Mouse (Mus musculus) bone marrow, adult 2 months (tissue): ENCODE measurements around the gene Hoxb8. TPM values are rescaled to one million over a fixed set of nuclear protein-coding genes. Genes with fewer than 3 reads are reported as not detected.

Experiments
- H3K27ac ChIP-seq: fragments of 200-500 bp; 2 replicates; pipeline ENCODE4 v1.5.1; 2012; ENCODE audit warnings: low read depth, mild to moderate bottlenecking, control low read depth, inconsistent platforms, low read length; ENCODE audit not compliant: control insufficient read depth, poor library complexity, insufficient read depth
- H3K4me1 ChIP-seq: fragments of 200-500 bp; 2 replicates; pipeline ENCODE4 v1.6.1; 2011; ENCODE audit warnings: low read length; ENCODE audit not compliant: control insufficient read depth, insufficient read depth
- H3K4me3 ChIP-seq: fragments of 200-500 bp; replicated peaks from 2 replicates; pipeline ENCODE3; 2011; ENCODE audit warnings: mild to moderate bottlenecking, low read depth, low read length, control low read depth; ENCODE audit not compliant: control insufficient read depth
- CTCF ChIP-seq: fragments of 200-500 bp; IDR thresholded peaks from 2 replicates; pipeline ENCODE4 v1.5.1; 2011; ENCODE audit warnings: low read length, control low read depth; ENCODE audit not compliant: control insufficient read depth, insufficient read depth
- POLR2A ChIP-seq: fragments of 200-500 bp; IDR thresholded peaks from 2 replicates; pipeline ENCODE4 v1.6.1; 2011; ENCODE audit warnings: low read depth, mild to moderate bottlenecking, control low read depth, low read length, borderline replicate concordance; ENCODE audit not compliant: control insufficient read depth
- WGBS: fragments of 180-500 bp; shearing (Covaris S2); methylation state at CpG from one replicate; pipeline ENCODE4 v1.1.7; 2018; 5-methylcytosine and 5-hydroxymethylcytosine counted together
- polyA plus RNA-seq: library from polyadenylated mRNA; stranded (reverse); fragments of >200 nt; gene quantifications from 2 replicates; pipeline ENCODE4 v1.2.4, GENCODE M21; 2011; ENCODE audit warnings: low replicate concordance; ENCODE audit not compliant: missing spikeins, insufficient read depth, insufficient read length

Hoxb8 gene
- polyA plus RNA-seq, 1 experiment = 0.75 TPM

DNA sequence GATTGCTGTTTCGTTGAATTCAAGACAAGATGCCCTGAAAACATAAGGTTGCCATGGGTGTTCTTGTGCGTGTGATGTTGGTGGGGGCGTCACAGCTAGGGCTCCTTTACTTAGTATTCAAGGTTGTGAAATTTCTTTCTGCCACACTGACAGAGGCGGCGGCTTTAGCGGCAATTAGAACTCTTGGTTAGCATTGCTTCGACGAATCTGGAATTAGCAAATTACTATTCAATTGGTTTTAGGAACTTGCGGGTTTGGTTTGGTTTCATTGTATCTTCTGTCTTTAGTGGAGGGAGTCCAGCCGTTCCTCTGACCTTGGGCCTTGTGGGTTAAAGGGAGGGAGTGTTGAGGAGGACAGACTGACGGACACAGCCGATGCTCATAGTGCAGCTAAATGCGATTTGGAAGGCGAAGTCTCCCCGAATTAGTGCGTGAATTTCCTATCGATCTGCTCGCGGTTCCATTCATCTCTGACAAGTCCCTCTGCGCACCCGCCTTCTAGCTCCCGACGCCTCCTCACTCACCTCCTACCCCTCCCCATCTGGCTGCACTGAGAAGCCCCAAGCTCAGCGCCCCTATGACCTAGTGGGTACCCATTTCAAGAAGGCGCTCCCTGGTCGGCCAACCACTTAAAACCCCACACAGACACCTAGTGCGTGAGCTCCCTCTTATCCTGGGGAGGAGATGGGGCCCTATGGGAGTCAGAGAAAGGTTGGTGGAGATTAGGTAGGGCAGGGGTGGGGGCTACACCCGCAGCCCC, 36.1 kb downstream of the Hoxb8 start, which contains the start of gene Hoxb4:
TSS of gene Hoxb4 (plus strand) at position 660 of the 760 bp plus-strand sequence.
- H3K4me3 ChIP-seq = peak within 1 kb of the TSS; percentile 81
- WGBS = 25% methylated on average over 28 of the region's 28 CpGs
- TF ChIP-seq POLR2A = no peak
- TF ChIP-seq CTCF = no peak
- peak within 1 kb of the TSS; percentile 54 for H3K27ac ChIP-seq
- peaks cover 1% of the 10 kb centered on the region; the same call in 1 of the 2 replicates for H3K4me1 ChIP-seq

DNA sequence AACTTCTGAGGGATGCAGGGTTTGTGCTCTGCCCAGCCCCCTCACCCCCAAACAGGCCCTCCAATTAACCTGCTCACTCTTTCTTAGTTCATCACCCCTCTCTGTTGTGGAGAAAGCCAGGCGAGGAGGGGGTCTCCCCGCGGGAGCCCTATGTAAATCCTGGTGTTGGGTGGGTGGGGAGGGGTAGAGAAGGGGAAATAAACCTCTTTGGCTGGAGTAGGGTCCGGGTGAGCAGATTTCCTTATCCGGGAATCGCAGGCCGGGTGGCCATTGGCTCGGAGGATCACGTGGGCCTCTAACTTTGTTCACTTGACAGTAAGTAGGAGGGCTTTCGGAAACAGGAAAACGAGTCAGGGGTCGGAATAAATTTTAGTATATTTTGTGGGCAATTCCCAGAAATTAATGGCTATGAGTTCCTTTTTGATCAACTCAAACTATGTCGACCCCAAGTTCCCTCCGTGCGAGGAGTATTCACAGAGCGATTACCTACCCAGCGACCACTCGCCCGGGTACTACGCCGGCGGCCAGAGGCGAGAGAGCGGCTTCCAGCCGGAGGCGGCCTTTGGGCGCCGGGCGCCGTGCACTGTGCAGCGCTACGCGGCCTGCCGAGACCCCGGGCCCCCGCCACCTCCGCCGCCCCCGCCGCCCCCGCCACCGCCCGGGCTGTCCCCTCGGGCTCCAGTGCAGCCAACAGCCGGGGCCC, 36.8 kb downstream of the Hoxb8 start:
- Histone ChIP-seq H3K4me3 (peak overlapping the region; percentile 81), H3K27ac (peak overlapping the region; percentile 54), H3K4me1 (peaks cover 1% of the 10 kb centered on the region; the same call in 1 of the 2 replicates)
- WGBS = under 1% methylated on average over 28 of the region's 45 CpGs
- no peak for TF ChIP-seq CTCF
- TF ChIP-seq POLR2A = no peak

DNA sequence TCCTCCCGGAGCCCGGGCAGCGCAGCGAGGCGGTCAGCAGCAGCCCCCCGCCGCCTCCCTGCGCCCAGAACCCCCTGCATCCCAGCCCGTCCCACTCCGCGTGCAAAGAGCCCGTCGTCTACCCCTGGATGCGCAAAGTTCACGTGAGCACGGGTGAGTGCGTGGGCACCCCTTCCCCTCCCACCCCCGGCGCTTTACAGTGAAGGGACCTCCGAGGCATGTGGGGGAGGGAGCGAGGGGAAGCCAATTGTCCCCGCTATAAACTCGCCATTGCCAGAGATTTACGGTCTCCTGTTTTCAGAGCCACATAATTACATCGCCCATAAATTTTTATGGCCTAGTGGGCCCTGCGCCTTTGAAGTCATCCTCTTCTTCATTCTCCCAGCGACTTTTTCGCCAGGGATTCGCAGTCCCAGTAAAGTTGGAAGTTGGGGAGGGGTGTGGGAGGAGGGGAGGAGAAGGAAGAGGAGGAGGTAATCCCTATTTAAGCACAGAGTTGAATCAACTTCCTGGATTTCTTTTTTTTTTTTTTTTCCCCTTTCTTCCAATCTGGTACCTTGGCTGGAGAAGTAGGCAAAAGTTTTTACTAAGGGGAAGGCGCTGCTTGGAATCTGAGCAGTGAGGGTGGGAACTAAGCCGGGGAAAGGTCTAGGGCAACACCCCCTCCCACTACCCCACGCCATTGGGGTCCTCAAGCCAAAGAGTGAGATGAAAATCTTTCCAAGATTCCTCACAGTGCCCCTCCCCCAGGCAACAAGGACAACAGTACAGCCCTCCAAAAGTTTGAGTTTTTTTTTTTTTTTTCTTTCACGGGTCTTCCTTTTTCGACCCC, 37.6 kb downstream of the Hoxb8 start:
- under 1% methylated on average over 34 of the region's 34 CpGs for WGBS
- H3K27ac ChIP-seq = peak overlapping the region; percentile 41; the same call in 1 of the 2 replicates

DNA sequence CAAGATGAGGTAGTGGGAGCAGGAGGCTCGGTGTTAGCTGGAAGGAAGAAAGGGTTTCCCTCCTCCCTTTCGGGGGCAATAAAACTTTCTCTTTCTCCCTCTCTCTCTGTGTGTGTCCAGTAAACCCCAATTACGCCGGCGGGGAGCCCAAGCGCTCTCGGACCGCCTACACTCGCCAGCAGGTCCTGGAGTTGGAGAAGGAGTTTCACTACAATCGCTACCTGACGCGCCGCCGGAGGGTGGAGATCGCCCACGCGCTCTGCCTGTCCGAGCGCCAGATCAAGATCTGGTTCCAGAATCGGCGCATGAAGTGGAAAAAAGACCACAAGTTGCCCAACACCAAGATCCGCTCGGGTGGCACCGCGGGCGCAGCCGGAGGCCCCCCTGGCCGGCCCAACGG, 38.2 kb downstream of the Hoxb8 start:
- WGBS = 7% methylated on average over 29 of the region's 29 CpGs
- TF ChIP-seq POLR2A = no peak
- TF ChIP-seq CTCF = no peak
- no peak overlapping the region for H3K27ac ChIP-seq

More for the DNA sequence above, 37.6 kb downstream of the Hoxb8 start:
- Histone ChIP-seq H3K4me1 (peaks cover 1% of the 10 kb centered on the region; the same call in 1 of the 2 replicates), H3K4me3 (peak overlapping the region; percentile 81)
- no peak for TF ChIP-seq CTCF
- TF ChIP-seq POLR2A = no peak

DNA sequence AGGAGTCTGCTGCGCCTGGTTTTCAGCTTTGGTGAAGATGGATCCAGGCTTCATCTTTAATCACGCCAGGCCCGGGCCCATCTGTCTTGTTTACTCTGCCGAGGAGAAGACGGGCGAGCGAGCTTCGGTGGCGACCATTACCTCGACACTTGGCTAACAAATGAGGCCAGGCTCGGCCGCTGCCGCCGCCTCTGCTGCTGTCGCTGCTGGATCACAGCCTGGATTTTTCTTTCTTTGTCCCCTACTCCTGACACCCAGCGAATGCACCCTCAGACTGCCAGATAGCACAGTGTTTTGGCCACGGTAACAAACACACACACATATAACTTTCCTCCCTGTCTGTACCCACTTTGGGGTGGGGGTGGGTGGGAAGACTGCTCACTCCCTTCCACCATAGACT, 39.0 kb downstream of the Hoxb8 start:
- no peak overlapping the region for H3K4me3 ChIP-seq
- 87% methylated on average over 17 of the region's 17 CpGs for WGBS
- no peak overlapping the region for H3K27ac ChIP-seq
- no peak for TF ChIP-seq POLR2A
- TF ChIP-seq CTCF = no peak
- H3K4me1 ChIP-seq = peaks cover 1% of the 10 kb centered on the region; the same call in 1 of the 2 replicates

More for the DNA sequence above, 38.2 kb downstream of the Hoxb8 start:
- peak overlapping the region; percentile 39 for H3K4me3 ChIP-seq
- H3K4me1 ChIP-seq = peaks cover 1% of the 10 kb centered on the region; the same call in 1 of the 2 replicates

DNA sequence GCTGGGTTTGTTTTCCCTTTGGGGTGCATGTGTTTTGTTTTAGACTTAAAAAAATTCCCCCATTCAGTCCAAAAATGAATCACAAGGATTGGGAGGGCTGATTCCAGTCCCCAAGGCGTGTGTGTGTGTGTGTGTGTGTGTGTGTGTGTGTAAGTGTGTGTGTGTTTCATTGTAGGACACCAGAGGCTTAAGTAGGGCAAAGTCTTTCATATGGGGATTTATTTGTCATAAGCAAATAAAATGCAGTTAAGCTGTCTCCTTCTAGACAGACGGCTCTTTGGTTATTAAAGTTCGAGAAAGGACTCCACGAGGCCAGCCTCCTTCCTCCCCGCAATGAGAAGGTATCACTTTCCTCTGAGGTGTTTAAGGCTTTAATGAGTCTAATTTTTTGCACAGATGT, 40.1 kb downstream of the Hoxb8 start:
- WGBS = 77% methylated on average over 5 of the region's 5 CpGs
- Histone ChIP-seq H3K27ac (no peak overlapping the region), H3K4me1 (peaks cover 1% of the 10 kb centered on the region; the same call in 1 of the 2 replicates), H3K4me3 (no peak overlapping the region)
- TF ChIP-seq CTCF (no peak), POLR2A (no peak)

DNA sequence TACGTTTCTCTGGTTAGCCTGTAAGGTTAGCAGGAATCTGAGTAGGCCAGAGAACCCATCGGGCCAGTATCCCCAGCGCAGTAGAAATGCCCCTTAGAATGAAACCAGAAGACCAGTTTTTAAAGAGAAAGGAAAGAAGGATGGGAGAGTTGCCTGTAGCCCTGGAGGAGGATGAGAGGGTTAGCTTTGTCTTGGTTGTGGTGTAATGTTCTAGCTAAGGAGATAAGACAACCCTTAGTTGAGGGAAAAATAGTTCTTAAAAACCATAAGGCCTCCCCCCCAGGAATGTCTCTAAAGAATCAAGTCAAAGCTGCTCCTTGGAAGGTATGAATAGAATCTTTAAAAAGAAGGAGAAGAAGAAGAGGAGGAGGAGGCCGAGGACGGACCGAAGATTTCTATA, 41.0 kb downstream of the Hoxb8 start:
- Histone ChIP-seq H3K4me3 (no peak overlapping the region), H3K27ac (no peak overlapping the region), H3K4me1 (peaks cover 1% of the 10 kb centered on the region; the same call in 1 of the 2 replicates)
- no peak for TF ChIP-seq POLR2A
- TF ChIP-seq CTCF = no peak
- WGBS = 82% methylated on average over 6 of the region's 6 CpGs

DNA sequence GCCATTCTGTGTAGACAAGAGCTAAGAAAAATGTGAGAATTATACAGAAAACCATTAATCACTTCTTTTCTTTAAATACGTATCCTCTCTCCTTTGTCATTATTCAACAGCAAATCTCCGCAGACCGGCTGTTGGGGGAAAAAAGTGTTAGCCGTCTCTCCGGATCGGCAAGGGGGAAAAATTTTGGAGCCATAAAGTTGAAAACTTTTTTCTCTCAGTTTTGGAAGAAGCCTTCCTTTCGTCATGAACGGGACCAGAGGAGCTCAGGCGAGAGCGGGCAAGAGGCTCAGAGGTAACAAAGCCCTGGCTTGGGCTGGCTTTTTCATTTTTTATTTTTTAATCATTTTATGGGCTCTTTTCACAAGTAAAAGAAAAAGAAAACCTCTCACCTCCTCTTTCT, 41.4 kb downstream of the Hoxb8 start, which contains the start of gene Hoxb3:
TSS of gene Hoxb3 (plus strand) at position 173 of the 400 bp plus-strand sequence.
- no peaks in the 10 kb centered on the region for H3K4me1 ChIP-seq
- TF ChIP-seq CTCF (no peak), POLR2A (no peak)
- H3K4me3 ChIP-seq = no peak within 1 kb of the TSS
- WGBS = 88% methylated on average over 10 of the region's 10 CpGs
- H3K27ac ChIP-seq = no peak within 1 kb of the TSS
